Mouse (Mus musculus) E14TG2a.4 (cell line): ENCODE measurements around the gene Krt18.

Source experiments
- CTCF ChIP-seq: conservative IDR thresholded peaks from 2 replicates; pipeline ENCODE4 v1.5.1; 2014; ENCODE audit warnings: low read length
- NANOG ChIP-seq: IDR thresholded peaks from 2 replicates; pipeline ENCODE4 v1.6.1; 2014; ENCODE audit warnings: borderline replicate concordance, low read length, mixed read lengths

DNA sequence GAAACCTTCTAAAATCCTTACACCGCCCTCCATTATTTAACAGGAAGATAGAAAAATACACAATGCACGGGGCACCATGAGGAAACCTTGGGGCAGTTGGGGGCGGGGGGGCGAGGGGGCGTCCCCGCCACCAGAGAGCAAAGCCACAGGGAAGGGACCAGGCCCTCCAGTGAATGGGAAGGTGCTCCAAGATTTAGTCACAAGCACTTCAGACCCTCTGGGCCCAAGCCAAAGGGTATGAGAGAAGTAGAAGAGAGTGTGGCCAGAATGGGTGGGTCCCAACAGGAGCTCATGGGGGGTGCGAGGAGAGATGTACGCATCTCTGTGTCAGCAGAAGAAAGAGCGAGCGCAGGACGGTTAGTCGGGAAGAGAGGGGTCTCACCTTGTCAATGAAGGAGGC, 24.5 kb upstream of the Krt18 start:
- TF ChIP-seq CTCF: no peak
- TF ChIP-seq NANOG: no peak
